Mouse (Mus musculus): ENCODE measurements around the gene Cd69.
A peak's percentile ranks its signal among the peaks of the same experiment; 100 is the strongest.

The Cd69 gene

GRCm38 (mm10) chr6:129246992-129247391 is 28.2 kb downstream of the Cd69 start:
- DNase-seq (ENCODE audit: low spot score), result no peak

- no peak for DNase-seq (ENCODE audit: low spot score)
These were observed 29.4 kb downstream of the Cd69 start for GRCm38 (mm10) chr6:129245793-129246192.

- DNase-seq (ENCODE audit: low spot score), result no peak
These were observed 33.3 kb downstream of the Cd69 start for GRCm38 (mm10) chr6:129241907-129242306.

GRCm38 (mm10) chr6:129241471-129241870 is 33.8 kb downstream of the Cd69 start:
- no peak for DNase-seq (ENCODE audit: low spot score)

- DNase-seq (ENCODE audit: low spot score), result no peak
These were observed 35.5 kb downstream of the Cd69 start for GRCm38 (mm10) chr6:129239564-129240248.

GRCm38 (mm10) chr6:129238275-129239038 is 36.8 kb downstream of the Cd69 start:
- DNase-seq (ENCODE audit: low spot score), result peak; percentile 25

GRCm38 (mm10) chr6:129237350-129238274 is 37.6 kb downstream of the Cd69 start:
- DNase-seq (ENCODE audit: low spot score), result peak; percentile 82

GRCm38 (mm10) chr6:129236652-129237342 is 38.4 kb downstream of the Cd69 start:
- no peak for DNase-seq (ENCODE audit: low spot score)

GRCm38 (mm10) chr6:129235855-129236461 is 39.3 kb downstream of the Cd69 start:
- no peak for DNase-seq (ENCODE audit: low spot score)

GRCm38 (mm10) chr6:129234456-129235360 is 40.5 kb downstream of the Cd69 start:
- DNase-seq (ENCODE audit: low spot score), result no peak

- no peak for DNase-seq (ENCODE audit: low spot score)
These were observed 41.3 kb downstream of the Cd69 start for GRCm38 (mm10) chr6:129233955-129234369.

- no peak for DNase-seq (ENCODE audit: low spot score)
These were observed 41.8 kb downstream of the Cd69 start for GRCm38 (mm10) chr6:129233366-129233954.

GRCm38 (mm10) chr6:129232842-129233205 is 42.4 kb downstream of the Cd69 start:
- peak; percentile 26 for DNase-seq (ENCODE audit: low spot score)

- no peak for DNase-seq (ENCODE audit: low spot score)
These were observed 43.0 kb downstream of the Cd69 start for GRCm38 (mm10) chr6:129232005-129232841.

GRCm38 (mm10) chr6:129229774-129230578 is 45.3 kb downstream of the Cd69 start:
- DNase-seq (ENCODE audit: low spot score), result no peak

- no peak for DNase-seq (ENCODE audit: low spot score)
These were observed 46.1 kb downstream of the Cd69 start for GRCm38 (mm10) chr6:129228935-129229773.

GRCm38 (mm10) chr6:129225078-129225477 is 50.2 kb downstream of the Cd69 start:
- no peak for DNase-seq (ENCODE audit: low spot score)

Data from layer of hippocampus, adult 11-12 months (tissue).